Mouse (Mus musculus) MEL (cell line): ENCODE data around the gene Dlg2. TPM values are rescaled to one million over a fixed set of nuclear protein-coding genes. Genes with fewer than 3 reads are reported as not detected.

Experiments used
- DNase-seq: peaks from one replicate; pipeline ENCODE4 v3.0.0; 2011; ENCODE audit warnings: low read depth, low spot score
- H3K27ac ChIP-seq: 2 replicates; pipeline ENCODE4 v1.5.1; 2012; ENCODE audit warnings: low read depth, mild to moderate bottlenecking, control low read depth, low read length, moderate library complexity; ENCODE audit not compliant: control insufficient read depth
- H3K27me3 ChIP-seq, 2 experiments: fragments of 150-350 bp in 1 of 2; sonication (generic) in 1 of 2; 2 replicates each; pipeline ENCODE4 v1.6.1; 2012; ENCODE audit warnings: low read length in 2 of 2, mild to moderate bottlenecking in 2 of 2, improper control_type of control experiment in 1 of 2, moderate library complexity in 1 of 2; ENCODE audit not compliant: insufficient read depth in 2 of 2, control insufficient read depth in 1 of 2
- H3K36me3 ChIP-seq, 2 experiments: 2 replicates each; pipeline ENCODE4 v1.6.1; 2012 to 2014; ENCODE audit warnings: low read length in 2 of 2, improper control_type of control experiment in 1 of 2, inconsistent platforms in 1 of 2, mild to moderate bottlenecking in 1 of 2; ENCODE audit not compliant: insufficient read depth in 2 of 2, control insufficient read depth in 1 of 2
- H3K4me1 ChIP-seq, 2 experiments: fragments of 150-350 bp in 1 of 2; sonication (generic) in 1 of 2; 2 replicates each; pipeline ENCODE4 v1.6.1; 2012; ENCODE audit warnings: low read length in 2 of 2, improper control_type of control experiment in 1 of 2, mild to moderate bottlenecking in 1 of 2; ENCODE audit not compliant: insufficient read depth in 2 of 2, control insufficient read depth in 1 of 2
- H3K4me3 ChIP-seq, 2 experiments: fragments of 150-350 bp in 1 of 2; sonication (generic) in 1 of 2; 2 replicates each; pipeline ENCODE4 v1.5.1; 2012; ENCODE audit warnings: low read depth in 2 of 2, low read length in 2 of 2, mild to moderate bottlenecking in 2 of 2, moderate library complexity in 2 of 2, control low read depth in 1 of 2, improper control_type of control experiment in 1 of 2; ENCODE audit not compliant: control insufficient read depth in 1 of 2, insufficient read depth in 1 of 2
- H3K79me2 ChIP-seq: 2 replicates; pipeline ENCODE4 v1.6.1; 2012; ENCODE audit warnings: mild to moderate bottlenecking, low read length, moderate library complexity; ENCODE audit not compliant: control insufficient read depth, poor library complexity, insufficient read depth
- H3K9ac ChIP-seq: 2 replicates; pipeline ENCODE4 v1.6.1; 2012; ENCODE audit warnings: low read depth, mild to moderate bottlenecking, control low read depth, low read length, moderate library complexity; ENCODE audit not compliant: control insufficient read depth, poor library complexity, severe bottlenecking
- H3K9me3 ChIP-seq: fragments of 150-350 bp; sonication (generic); replicated peaks from 2 replicates; pipeline ENCODE4 v1.6.1; 2012; ENCODE audit warnings: mild to moderate bottlenecking, low read length, improper control_type of control experiment, moderate library complexity; ENCODE audit not compliant: insufficient read depth
- BHLHE40 ChIP-seq: IDR thresholded peaks from 2 replicates; pipeline ENCODE4 v1.6.1; 2012; ENCODE audit warnings: low read depth, mild to moderate bottlenecking, inconsistent platforms, low read length, improper control_type of control experiment, borderline replicate concordance
- CTCF ChIP-seq, 3 experiments: IDR thresholded peaks in 2 of 3; conservative IDR thresholded peaks in 1 of 3; 2 replicates each; pipeline ENCODE4 v1.5.1; 2011 to 2012; ENCODE audit warnings: low read length in 3 of 3, low read depth in 2 of 3, mild to moderate bottlenecking in 2 of 3, improper control_type of control experiment in 1 of 3, inconsistent platforms in 1 of 3, mixed read lengths in 1 of 3, moderate library complexity in 1 of 3; ENCODE audit not compliant: control insufficient read depth in 1 of 3, insufficient read depth in 1 of 3, poor library complexity in 1 of 3, severe bottlenecking in 1 of 3
- E2F4 ChIP-seq: IDR thresholded peaks from 2 replicates; pipeline ENCODE4 v1.6.1; 2011; ENCODE audit warnings: low read depth, low read length, improper control_type of control experiment, borderline replicate concordance
- GABPA ChIP-seq: IDR thresholded peaks from 2 replicates; pipeline ENCODE4 v1.6.1; 2012; ENCODE audit warnings: low read depth, mild to moderate bottlenecking, inconsistent platforms, low read length, improper control_type of control experiment, moderate library complexity
- GATA1 ChIP-seq: IDR thresholded peaks from 2 replicates; pipeline ENCODE4 v1.6.1; 2011; ENCODE audit warnings: low read depth, low read length, improper control_type of control experiment
- HCFC1 ChIP-seq: IDR thresholded peaks from 2 replicates; pipeline ENCODE4 v1.6.1; 2012; ENCODE audit warnings: low read depth, mild to moderate bottlenecking, inconsistent platforms, low read length, improper control_type of control experiment, moderate library complexity
- JUND ChIP-seq: IDR thresholded peaks from 2 replicates; pipeline ENCODE4 v1.6.1; 2011; ENCODE audit warnings: low read depth, mild to moderate bottlenecking, improper control_type of control experiment, low read length
- KAT2A ChIP-seq: conservative IDR thresholded peaks from 2 replicates; pipeline ENCODE4 v1.6.1; 2012; ENCODE audit warnings: low read depth, low read length, improper control_type of control experiment, inconsistent platforms
- MXI1 ChIP-seq: IDR thresholded peaks from 2 replicates; pipeline ENCODE4 v1.6.1; 2011; ENCODE audit warnings: mild to moderate bottlenecking, low read depth, low read length, improper control_type of control experiment
- MYC ChIP-seq: IDR thresholded peaks from 2 replicates; pipeline ENCODE4 v1.6.1; 2011; ENCODE audit warnings: low read depth, mild to moderate bottlenecking, low read length, improper control_type of control experiment, moderate library complexity
- NELFE ChIP-seq: IDR thresholded peaks from 2 replicates; pipeline ENCODE4 v1.6.1; 2011; ENCODE audit warnings: low read depth, low read length, improper control_type of control experiment
- POLR2A ChIP-seq, 2 experiments: IDR thresholded peaks; 2 replicates each; pipeline ENCODE4 v1.6.1; 2011 to 2012; ENCODE audit warnings: low read length in 2 of 2, mild to moderate bottlenecking in 2 of 2, control low read depth in 1 of 2, improper control_type of control experiment in 1 of 2, low read depth in 1 of 2, moderate library complexity in 1 of 2; ENCODE audit not compliant: control insufficient read depth in 1 of 2, insufficient read depth in 1 of 2, poor library complexity in 1 of 2
- POLR2AphosphoS2 ChIP-seq: IDR thresholded peaks from 2 replicates; pipeline ENCODE4 v1.6.1; 2011; ENCODE audit warnings: low read length, improper control_type of control experiment
- POLR2AphosphoS5 ChIP-seq: IDR thresholded peaks from 2 replicates; pipeline ENCODE4 v1.6.1; 2012; ENCODE audit warnings: low read depth, borderline replicate concordance, mild to moderate bottlenecking, inconsistent platforms, low read length, moderate library complexity, mixed read lengths
- RCOR1 ChIP-seq: IDR thresholded peaks from 2 replicates; pipeline ENCODE4 v1.6.1; 2012; ENCODE audit warnings: low read depth, mild to moderate bottlenecking, inconsistent platforms, low read length, improper control_type of control experiment
- SIN3A ChIP-seq: IDR thresholded peaks from 2 replicates; pipeline ENCODE4 v1.6.1; 2012; ENCODE audit warnings: low read length, improper control_type of control experiment, inconsistent platforms
- SMC3 ChIP-seq: IDR thresholded peaks from 2 replicates; pipeline ENCODE4 v1.6.1; 2011; ENCODE audit warnings: low read depth, low read length, improper control_type of control experiment
- TBP ChIP-seq: IDR thresholded peaks from 2 replicates; pipeline ENCODE4 v1.8.0; 2011; ENCODE audit warnings: low read depth, low read length, improper control_type of control experiment
- TCF12 ChIP-seq: IDR thresholded peaks from 2 replicates; pipeline ENCODE4 v1.6.1; 2014; ENCODE audit warnings: low read depth, mild to moderate bottlenecking, inconsistent platforms, low read length, improper control_type of control experiment, moderate library complexity
- USF1 ChIP-seq: IDR thresholded peaks from 2 replicates; pipeline ENCODE4 v1.6.1; 2014; ENCODE audit warnings: low read depth, mild to moderate bottlenecking, inconsistent platforms, low read length, improper control_type of control experiment, moderate library complexity
- USF2 ChIP-seq, 2 experiments: IDR thresholded peaks; 2 replicates each; pipeline ENCODE4 v1.6.1; 2011 to 2012; ENCODE audit warnings: improper control_type of control experiment in 2 of 2, low read length in 2 of 2, borderline replicate concordance in 1 of 2, inconsistent platforms in 1 of 2, low read depth in 1 of 2, mild to moderate bottlenecking in 1 of 2; ENCODE audit not compliant: insufficient read depth in 1 of 2
- ZKSCAN1 ChIP-seq: IDR thresholded peaks from 2 replicates; pipeline ENCODE4 v1.6.1; 2012; ENCODE audit warnings: low read depth, mild to moderate bottlenecking, inconsistent platforms, low read length, improper control_type of control experiment, moderate library complexity
- ZMIZ1 ChIP-seq: IDR thresholded peaks from 2 replicates; pipeline ENCODE4 v1.6.1; 2012; ENCODE audit warnings: low read depth, mild to moderate bottlenecking, inconsistent platforms, low read length, improper control_type of control experiment, moderate library complexity
- polyA plus RNA-seq, 2 experiments: library from polyadenylated mRNA; stranded (reverse) in 1 of 2; unstranded in 1 of 2; fragments of >175 nt in 1 of 2; fragments of >200 nt in 1 of 2; gene quantifications; 2 replicates each; pipeline versions ENCODE4 v1.2.1 to v1.2.4; 2012; ENCODE audit warnings: low replicate concordance in 2 of 2, low read depth in 1 of 2; ENCODE audit not compliant: insufficient read length in 2 of 2, insufficient read depth in 1 of 2, missing spikeins in 1 of 2
- total RNA-seq: library from RNA; depleted of rRNA; stranded (reverse); fragments of 300-350 nt; gene quantifications from 2 replicates; pipeline ENCODE4 v1.2.3, GENCODE M21; 2012

The Dlg2 gene
- total and polyA plus RNA-seq, 3 experiments: 0.04 TPM; not detected in 2

DNA sequence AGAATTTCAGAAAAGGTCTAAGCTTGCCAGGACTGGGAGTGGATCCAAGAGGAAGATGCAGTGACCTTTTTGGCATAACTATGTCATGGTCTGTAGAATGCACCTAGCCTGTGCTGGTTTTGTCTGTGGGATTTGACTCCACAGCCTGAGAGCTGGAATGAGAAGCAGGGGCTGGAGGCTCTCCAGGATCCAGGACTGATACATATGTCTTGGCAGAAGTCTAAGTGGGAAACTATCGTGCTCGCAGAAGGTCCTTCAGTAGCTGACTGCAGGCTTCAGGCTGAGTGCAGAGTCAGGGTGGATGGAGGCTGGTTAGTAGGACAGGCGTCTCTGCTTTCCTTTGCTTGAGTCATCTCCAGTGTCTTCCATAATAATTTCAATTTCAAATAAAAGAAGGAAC is 807.7 kb downstream of the Dlg2 start:
- Histone ChIP-seq H3K9me3 (no peaks in the 10 kb centered on the region), H3K79me2 (no peaks in the 10 kb centered on the region), H3K27me3 (no peaks in the 10 kb centered on the region), H3K4me3 (no peak overlapping the region), H3K27ac (no peak overlapping the region), H3K9ac (no peak overlapping the region), H3K4me1 (no peaks in the 10 kb centered on the region)
- DNase-seq: no peak
- no peak for TF ChIP-seq USF1
- TF ChIP-seq SIN3A: no peak
- TF ChIP-seq USF2 (IDR thresholded peaks at IDR 0.05; ENCODE audit: borderline replicate concordance in 1 of 2, insufficient read depth in 1 of 2, low read depth in 1 of 2, low read length in 2 of 2): no peak
- TF ChIP-seq POLR2AphosphoS2: no peak
- TF ChIP-seq MYC: no peak
- no peak for TF ChIP-seq NELFE
- no peak for TF ChIP-seq HCFC1
- no peak for TF ChIP-seq POLR2AphosphoS5
- TF ChIP-seq TBP: no peak
- no peak for TF ChIP-seq BHLHE40
- TF ChIP-seq SMC3: no peak
- no peak for TF ChIP-seq TCF12
- TF ChIP-seq GABPA: no peak
- TF ChIP-seq GATA1: no peak
- TF ChIP-seq RCOR1: no peak
- no peak for TF ChIP-seq POLR2A (IDR thresholded peaks at IDR 0.05; ENCODE audit: control insufficient read depth in 1 of 2, insufficient read depth in 1 of 2, low read depth in 1 of 2, low read length in 2 of 2, poor library complexity in 1 of 2)
- TF ChIP-seq, all 39 proteins: peak for 0
- H3K36me3 ChIP-seq: no peaks in the 10 kb centered on the region

- no peak overlapping the region for H3K9ac ChIP-seq
- no peaks in the 10 kb centered on the region for H3K27me3 ChIP-seq
- no peak overlapping the region for H3K4me3 ChIP-seq
- H3K4me1 ChIP-seq: no peaks in the 10 kb centered on the region
- no peak for DNase-seq
- no peaks in the 10 kb centered on the region for H3K9me3 ChIP-seq
- H3K79me2 ChIP-seq: no peaks in the 10 kb centered on the region
- no peak overlapping the region for H3K27ac ChIP-seq
- no peaks in the 10 kb centered on the region for H3K36me3 ChIP-seq
- no peak for TF ChIP-seq E2F4
- TF ChIP-seq SIN3A: no peak
Observed at GRCm38 (mm10) chr7:91288324-91288723, 811.9 kb downstream of the Dlg2 start.

DNA sequence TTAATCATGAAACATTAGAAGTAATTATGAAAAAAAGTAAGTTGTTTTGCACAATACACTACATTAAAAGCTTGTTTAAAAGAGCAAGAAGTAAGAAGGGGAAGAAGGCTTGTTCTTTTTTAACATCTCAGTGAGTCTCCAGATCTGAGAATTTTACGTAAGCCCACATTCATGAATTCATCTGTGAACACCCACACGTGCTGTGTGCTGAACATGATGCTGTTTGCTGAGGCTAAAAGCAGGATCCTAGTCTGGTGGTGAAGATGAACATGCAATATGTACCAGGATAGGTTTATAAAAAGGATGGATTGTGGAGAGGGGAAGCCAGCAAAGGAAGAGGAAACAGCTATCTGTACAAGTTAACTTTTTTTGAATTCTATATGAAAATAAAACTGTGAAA is 819.7 kb downstream of the Dlg2 start:
- no peaks in the 10 kb centered on the region for H3K4me1 ChIP-seq
- H3K79me2 ChIP-seq: no peaks in the 10 kb centered on the region
- H3K9me3 ChIP-seq: no peaks in the 10 kb centered on the region
- TF ChIP-seq TCF12 (no peak), GABPA (no peak), ZKSCAN1 (no peak), JUND (no peak), RCOR1 (no peak), USF1 (no peak), ZMIZ1 (no peak), TBP (no peak), MXI1 (no peak), KAT2A (no peak), E2F4 (no peak), BHLHE40 (no peak), CTCF (IDR thresholded peaks at IDR 0.05 in 2 of 3, conservative IDR thresholded peaks at IDR 0.05 in 1 of 3; ENCODE audit: control insufficient read depth in 1 of 3, insufficient read depth in 1 of 3, low read depth in 2 of 3, low read length in 3 of 3, poor library complexity in 1 of 3, severe bottlenecking in 1 of 3) (no peak)
- no peaks in the 10 kb centered on the region for H3K36me3 ChIP-seq
- H3K27me3 ChIP-seq: no peaks in the 10 kb centered on the region
- H3K27ac ChIP-seq: no peak overlapping the region
- H3K9ac ChIP-seq: no peak overlapping the region
- DNase-seq: no peak
- no peak overlapping the region for H3K4me3 ChIP-seq
